Mouse (Mus musculus) lung, adult 2 months (tissue): ENCODE measurements around the gene Trip12. TPM values are rescaled to one million over a fixed set of nuclear protein-coding genes. Genes with fewer than 3 reads are reported as not detected.

Experiments
- DNase-seq: peaks from one replicate; pipeline ENCODE4 v3.0.0; 2022
- H3K4me1 ChIP-seq: fragments of 200-500 bp; 2 replicates; pipeline ENCODE4 v1.6.1; 2011; ENCODE audit warnings: low read length; ENCODE audit not compliant: control insufficient read depth, insufficient read depth
- H3K4me3 ChIP-seq: fragments of 200-500 bp; replicated peaks from 2 replicates; pipeline ENCODE3; 2011; ENCODE audit warnings: low read depth, mild to moderate bottlenecking, control low read depth, low read length; ENCODE audit errors: extremely low read depth
- CTCF ChIP-seq: fragments of 200-500 bp; IDR thresholded peaks from 2 replicates; pipeline ENCODE4 v1.5.1; 2011; ENCODE audit warnings: mild to moderate bottlenecking, low read length, control low read depth; ENCODE audit not compliant: insufficient read depth
- POLR2A ChIP-seq: fragments of 200-500 bp; IDR thresholded peaks from 2 replicates; pipeline ENCODE4 v1.6.1; 2011; ENCODE audit warnings: low read depth, mild to moderate bottlenecking, control low read depth, low read length, borderline replicate concordance; ENCODE audit errors: extremely low read depth
- WGBS: fragments of 180-500 bp; shearing (Covaris S2); methylation state at CpG from one replicate; pipeline ENCODE4 v1.1.7; 2018; 5-methylcytosine and 5-hydroxymethylcytosine counted together
- polyA plus RNA-seq: library from polyadenylated mRNA; depleted of rRNA; stranded (reverse); fragments of >200 nt; gene quantifications from 2 replicates; pipeline ENCODE4 v1.2.3, GENCODE M21; 2012

Gene Trip12
- polyA plus RNA-seq, 1 experiment: 31.0 TPM

GRCm38 (mm10) chr1:84879571-84880120 lies 39.3 kb upstream of the Trip12 start:
- 92% methylated on average over 8 of the region's 8 CpGs for WGBS
- no peaks in the 10 kb centered on the region for H3K4me1 ChIP-seq
- no peak overlapping the region for H3K4me3 ChIP-seq
- DNase-seq: no peak
- TF ChIP-seq CTCF (no peak), POLR2A (no peak)

GRCm38 (mm10) chr1:84877590-84877989 lies 37.3 kb upstream of the Trip12 start:
- no peak for DNase-seq
- no peak for TF ChIP-seq CTCF
- no peak for TF ChIP-seq POLR2A
- whole genome bisulfite sequencing: 67% methylated on average over 2 of the region's 2 CpGs
- Histone ChIP-seq H3K4me1 (no peaks in the 10 kb centered on the region), H3K4me3 (no peak overlapping the region)

GRCm38 (mm10) chr1:84872939-84873338 lies 32.6 kb upstream of the Trip12 start:
- no peak for TF ChIP-seq CTCF
- TF ChIP-seq POLR2A: no peak
- no peaks in the 10 kb centered on the region for H3K4me1 ChIP-seq
- no peak for DNase-seq
- WGBS: 59% methylated on average over 4 of the region's 4 CpGs
- no peak overlapping the region for H3K4me3 ChIP-seq

GRCm38 (mm10) chr1:84872105-84872504 lies 31.8 kb upstream of the Trip12 start:
- Histone ChIP-seq H3K4me3 (no peak overlapping the region), H3K4me1 (no peaks in the 10 kb centered on the region)
- no peak for TF ChIP-seq CTCF
- TF ChIP-seq POLR2A: no peak
- 47% methylated on average over 3 of the region's 3 CpGs for WGBS
- no peak for DNase-seq

GRCm38 (mm10) chr1:84871131-84871530 lies 30.8 kb upstream of the Trip12 start:
- DNase-seq: no peak
- TF ChIP-seq POLR2A (no peak), CTCF (no peak)
- 67% methylated on average over 6 of the region's 6 CpGs for WGBS
- no peaks in the 10 kb centered on the region for H3K4me1 ChIP-seq
- no peak overlapping the region for H3K4me3 ChIP-seq

- no peak overlapping the region for H3K4me3 ChIP-seq
- no peaks in the 10 kb centered on the region for H3K4me1 ChIP-seq
- WGBS: 54% methylated on average over 7 of the region's 7 CpGs
- DNase-seq: no peak
- TF ChIP-seq CTCF (no peak), POLR2A (no peak)
Observed at GRCm38 (mm10) chr1:84869498-84869897, 29.2 kb upstream of the Trip12 start.

- no peak for DNase-seq
- H3K4me3 ChIP-seq: no peak overlapping the region
- WGBS: 63% methylated on average over 4 of the region's 4 CpGs
Observed at GRCm38 (mm10) chr1:84868841-84869240, 28.5 kb upstream of the Trip12 start.

GRCm38 (mm10) chr1:84868311-84868710 lies 28.0 kb upstream of the Trip12 start:
- DNase-seq: no peak

More at GRCm38 (mm10) chr1:84868841-84869240, 28.5 kb upstream of the Trip12 start:
- TF ChIP-seq POLR2A: no peak
- no peak for TF ChIP-seq CTCF
- H3K4me1 ChIP-seq: no peaks in the 10 kb centered on the region

GRCm38 (mm10) chr1:84866706-84867230 lies 26.5 kb upstream of the Trip12 start:
- WGBS: 99% methylated on average over 3 of the region's 3 CpGs
- Histone ChIP-seq H3K4me3 (no peak overlapping the region), H3K4me1 (no peaks in the 10 kb centered on the region)
- no peak for DNase-seq
- TF ChIP-seq CTCF (no peak), POLR2A (no peak)

More at GRCm38 (mm10) chr1:84868311-84868710, 28.0 kb upstream of the Trip12 start:
- TF ChIP-seq POLR2A: no peak
- no peak for TF ChIP-seq CTCF
- Histone ChIP-seq H3K4me1 (no peaks in the 10 kb centered on the region), H3K4me3 (no peak overlapping the region)

- H3K4me1 ChIP-seq: no peaks in the 10 kb centered on the region
- H3K4me3 ChIP-seq: no peak overlapping the region
- TF ChIP-seq POLR2A: no peak
- no peak for TF ChIP-seq CTCF
- no peak for DNase-seq
- whole genome bisulfite sequencing: 88% methylated on average over 6 of the region's 6 CpGs
Observed at GRCm38 (mm10) chr1:84866231-84866630, 25.9 kb upstream of the Trip12 start.
